ENCODE assay signal across 8 mouse cellular contexts in the genomic region with DNA sequence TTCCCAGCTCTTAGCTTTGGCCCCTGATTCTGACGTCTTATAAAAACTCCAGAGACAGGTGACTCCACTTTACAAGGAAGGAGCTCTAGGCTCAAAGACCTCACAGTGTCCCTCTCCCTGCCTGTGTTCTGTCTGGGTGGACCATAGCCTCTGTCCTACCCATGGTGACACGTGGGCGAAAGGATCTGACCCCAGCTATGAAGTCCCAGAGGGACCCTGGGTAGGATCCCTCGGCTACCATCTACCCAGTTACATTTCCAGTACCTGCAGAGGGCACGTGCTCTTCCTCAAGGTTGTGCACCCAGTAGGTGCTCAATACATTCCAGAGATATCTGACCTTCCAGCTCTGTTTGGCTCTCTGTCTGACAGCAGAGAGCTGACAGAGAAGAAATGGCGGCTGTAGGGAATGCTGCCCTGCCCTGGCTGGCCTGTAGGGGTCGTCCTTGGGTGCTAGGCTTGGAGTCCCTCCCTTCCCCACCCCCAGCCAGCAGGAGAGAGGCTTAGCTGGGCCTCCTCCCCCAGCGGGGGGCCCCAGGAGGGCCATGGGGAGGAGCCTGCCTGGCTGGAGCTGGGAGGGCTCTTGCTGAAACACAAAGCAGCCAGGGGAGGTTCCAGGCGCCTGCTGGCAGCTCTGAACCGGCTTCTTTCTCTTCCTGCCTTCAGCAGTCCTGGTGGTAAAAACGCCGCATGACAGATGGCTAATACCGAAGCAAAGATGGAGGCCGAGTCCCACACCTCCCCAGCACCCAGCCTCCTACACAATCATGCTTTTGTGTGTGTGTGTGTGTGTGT. TPM values are rescaled to one million over a fixed set of nuclear protein-coding genes. Genes with fewer than 3 reads are reported as not detected.
DNase-seq lines count a peak whose midpoint lies in the region; ATAC-seq lines count a peak whose summit lies in the region.

No protein-coding gene starts in this region.

- H3K36me3 ChIP-seq in embryonic facial prominence, embryonic 15.5 days: no peaks in the 10 kb centered on the region
- no peaks in the 10 kb centered on the region for H3K36me3 ChIP-seq in limb, embryonic 15.5 days

- H3K4me3 ChIP-seq in embryonic facial prominence, embryonic 15.5 days (replicated peaks): peak overlapping the region; percentile 18
- peak overlapping the region; percentile 15; the same call in 1 of the 2 replicates for H3K4me3 ChIP-seq in limb, embryonic 15.5 days

- no peaks in the 10 kb centered on the region for H3K27me3 ChIP-seq in embryonic facial prominence, embryonic 15.5 days
- no peaks in the 10 kb centered on the region for H3K27me3 ChIP-seq in limb, embryonic 15.5 days

- H3K9me3 ChIP-seq in embryonic facial prominence, embryonic 15.5 days (replicated peaks): no peaks in the 10 kb centered on the region
- H3K9me3 ChIP-seq in limb, embryonic 15.5 days: no peaks in the 10 kb centered on the region

- WGBS in embryonic facial prominence, embryonic 15.5 days: 18% methylated on average over 14 of the region's 14 CpGs
- 16% methylated on average over 14 of the region's 14 CpGs for WGBS in limb, embryonic 15.5 days

- H3K9ac ChIP-seq in embryonic facial prominence, embryonic 15.5 days: no peak overlapping the region
- no peak overlapping the region for H3K9ac ChIP-seq in limb, embryonic 15.5 days

- DNase-seq in 3T3-L1 (ENCODE audit: low read depth, low spot score): peak; percentile 71
- peak; percentile 96 for DNase-seq in adrenal gland, postnatal 14 days
- DNase-seq in heart, adult 9 months (ENCODE audit: low spot score in 2 of 2): peak; percentile 47 to 52
- peak; percentile 94 for DNase-seq in kidney, adult 9 months
- peak; percentile 66 to 67 for DNase-seq in monocyte, adult 2 months (ENCODE audit: low read depth in 1 of 2, low spot score in 2 of 2)
- DNase-seq in spleen, postnatal 14 days (ENCODE audit: low spot score in 2 of 2): peak; percentile 60 to 68

- peak; percentile 91 for ATAC-seq in embryonic facial prominence, embryonic 15.5 days (ENCODE audit: insufficient number of reproducible peaks, low FRiP score, low TSS enrichment, low read depth)
- ATAC-seq in limb, embryonic 15.5 days (ENCODE audit: insufficient number of reproducible peaks, low FRiP score, low TSS enrichment, low read depth): peak; percentile 83

- peak overlapping the region; percentile 78 for H3K27ac ChIP-seq in embryonic facial prominence, embryonic 15.5 days (replicated peaks)
- peak overlapping the region; percentile 76 for H3K27ac ChIP-seq in limb, embryonic 15.5 days

- peak overlapping the region; percentile 31 for H3K4me2 ChIP-seq in embryonic facial prominence, embryonic 15.5 days (replicated peaks)
- peak overlapping the region; percentile 34 for H3K4me2 ChIP-seq in limb, embryonic 15.5 days

- H3K4me1 ChIP-seq in embryonic facial prominence, embryonic 15.5 days: peaks cover 31% of the 10 kb centered on the region
- H3K4me1 ChIP-seq in limb, embryonic 15.5 days: peaks cover 26% of the 10 kb centered on the region

RNA-seq across cellular contexts. Expression of gene Adnp, which starts 52.6 kb away (rescaled TPM):
- 48.9 and 51.8 TPM in 2 replicates for total RNA-seq in adrenal gland, postnatal 14 days (2021)
- 3.4 and 7.6 TPM in 2 replicates for polyA plus RNA-seq in embryonic facial prominence, embryonic 15.5 days (2015; fragmentation: Nextera tagmentation; extraction: Ambion mirVana)
- polyA plus RNA-seq in limb, embryonic 15.5 days (2015; fragmentation: Nextera tagmentation; extraction: Ambion mirVana): 3.1 and 3.6 TPM in 2 replicates

Comparison
In these comparisons a context has a peak if more than half of its experiments do, and no peak if none do; other contexts are left out.
1. Peak in every context shown above with its lines: DNase-seq, ATAC-seq, H3K4me3 ChIP-seq and H3K27ac ChIP-seq.